Mouse (Mus musculus): Measurements from ENCODE around the gene Dcaf17. TPM values are rescaled to one million over a fixed set of nuclear protein-coding genes. Genes with fewer than 3 reads are reported as not detected.

Gene Dcaf17
- polyA plus RNA-seq, 1 experiment, result 6.8 TPM

DNA sequence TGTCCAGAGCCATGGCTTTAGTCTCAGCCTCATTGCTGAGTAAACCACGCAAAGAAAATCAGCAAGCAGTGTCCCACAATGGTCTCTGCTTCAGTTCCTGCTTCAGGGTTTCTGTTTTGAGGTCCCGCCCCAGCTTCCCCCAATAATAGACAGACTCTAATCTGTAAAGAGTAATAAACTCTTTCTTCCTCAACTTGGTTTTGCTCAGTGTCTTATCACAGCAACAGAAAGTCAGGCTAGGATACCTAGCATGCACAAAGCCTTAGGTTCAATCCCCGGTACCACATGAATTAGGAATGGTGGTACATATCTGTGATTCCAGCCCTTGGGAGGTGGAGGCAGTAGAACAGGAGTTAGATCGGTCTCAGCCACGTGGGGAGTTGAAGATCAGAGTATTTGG lies 79.7 kb downstream of the Dcaf17 start:
- H3K4me1 ChIP-seq (ENCODE audit: control insufficient read depth, insufficient read depth, low read length), result no peaks in the 10 kb centered on the region
- TF ChIP-seq CTCF (IDR thresholded peaks at IDR 0.05; ENCODE audit: control insufficient read depth, insufficient read depth, low read length) (no peak), POLR2A (IDR thresholded peaks at IDR 0.05; ENCODE audit: borderline replicate concordance, control insufficient read depth, low read depth, low read length) (no peak)
- 59% methylated on average over 5 of the region's 5 CpGs for WGBS
- no peak overlapping the region for H3K27ac ChIP-seq (ENCODE audit: control insufficient read depth, insufficient read depth, low read depth, low read length, poor library complexity)
- H3K4me3 ChIP-seq (replicated peaks; ENCODE audit: control insufficient read depth, low read depth, low read length), result no peak overlapping the region

DNA sequence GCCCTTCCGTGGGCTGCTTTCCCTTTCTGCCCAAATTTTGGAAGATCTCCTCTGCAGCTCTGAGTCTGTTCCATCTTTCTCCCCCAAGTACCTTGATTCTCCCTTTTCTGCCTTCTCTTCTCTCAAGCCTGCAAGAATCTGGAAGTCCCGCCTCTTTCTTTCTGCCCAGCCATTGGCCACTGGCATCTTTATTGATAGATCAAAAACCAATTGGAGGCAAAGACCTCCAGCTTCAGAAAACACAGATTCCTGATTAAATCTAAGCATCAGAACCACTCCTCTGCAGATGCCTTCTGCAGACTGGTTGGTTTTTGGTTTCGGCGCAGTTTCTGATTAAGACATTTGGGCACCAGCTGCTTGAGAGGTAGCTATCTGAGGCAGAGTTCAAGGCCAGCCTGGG lies 85.5 kb downstream of the Dcaf17 start:
- TF ChIP-seq CTCF (IDR thresholded peaks at IDR 0.05; ENCODE audit: control insufficient read depth, insufficient read depth, low read length) (no peak), POLR2A (IDR thresholded peaks at IDR 0.05; ENCODE audit: borderline replicate concordance, control insufficient read depth, low read depth, low read length) (no peak)
- WGBS, result 73% methylated on average over 4 of the region's 4 CpGs
- Histone ChIP-seq H3K4me3 (replicated peaks; ENCODE audit: control insufficient read depth, low read depth, low read length) (no peak overlapping the region), H3K4me1 (ENCODE audit: control insufficient read depth, insufficient read depth, low read length) (no peaks in the 10 kb centered on the region), H3K27ac (ENCODE audit: control insufficient read depth, insufficient read depth, low read depth, low read length, poor library complexity) (no peak overlapping the region)

DNA sequence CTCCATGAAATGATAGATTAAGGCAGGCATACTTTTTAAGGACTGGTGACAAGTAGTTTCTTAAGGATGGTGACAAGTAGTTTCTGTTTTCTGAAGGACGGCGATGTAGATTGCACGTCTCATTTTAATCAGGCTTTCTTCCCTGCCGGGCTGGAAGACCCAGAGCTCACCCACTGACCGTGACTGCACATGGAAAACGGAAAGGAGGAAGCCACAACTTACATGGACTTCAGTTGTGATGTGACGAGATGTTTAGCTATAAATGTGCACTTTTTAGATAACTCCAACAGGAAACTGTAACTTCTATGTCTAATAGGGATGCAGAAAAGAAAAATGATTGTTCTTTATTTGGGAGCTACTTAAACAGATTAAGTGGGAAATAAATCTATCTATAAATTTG lies 87.3 kb downstream of the Dcaf17 start:
- Histone ChIP-seq H3K27ac (ENCODE audit: control insufficient read depth, insufficient read depth, low read depth, low read length, poor library complexity) (no peak overlapping the region), H3K4me1 (ENCODE audit: control insufficient read depth, insufficient read depth, low read length) (no peaks in the 10 kb centered on the region), H3K4me3 (replicated peaks; ENCODE audit: control insufficient read depth, low read depth, low read length) (no peak overlapping the region)
- WGBS, result 17% methylated on average over 7 of the region's 7 CpGs
- TF ChIP-seq POLR2A (IDR thresholded peaks at IDR 0.05; ENCODE audit: borderline replicate concordance, control insufficient read depth, low read depth, low read length), result no peak
- TF ChIP-seq CTCF (IDR thresholded peaks at IDR 0.05; ENCODE audit: control insufficient read depth, insufficient read depth, low read length), result no peak

DNA sequence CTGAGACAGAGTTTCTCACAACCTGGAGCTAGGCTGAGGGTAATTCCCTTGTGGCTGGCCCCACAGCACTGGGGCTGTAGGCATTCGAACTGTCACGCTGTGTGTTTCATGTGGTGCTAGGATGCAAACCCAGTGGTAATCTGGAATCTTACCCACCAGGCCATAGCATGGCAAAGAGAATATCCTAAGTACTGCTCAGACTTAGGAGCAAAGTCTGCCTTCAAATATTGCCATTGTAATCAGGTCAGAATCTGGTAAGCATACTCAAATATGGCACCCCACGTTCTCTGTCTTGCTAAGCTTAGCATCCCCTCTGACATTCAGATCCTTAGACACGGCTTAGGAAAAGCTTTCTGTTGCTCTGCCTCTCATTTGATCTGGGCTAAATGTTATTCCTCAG lies 90.7 kb downstream of the Dcaf17 start:
- no peaks in the 10 kb centered on the region for H3K4me1 ChIP-seq (ENCODE audit: control insufficient read depth, insufficient read depth, low read length)
- WGBS, result 91% methylated on average over 4 of the region's 4 CpGs
- TF ChIP-seq POLR2A (IDR thresholded peaks at IDR 0.05; ENCODE audit: borderline replicate concordance, control insufficient read depth, low read depth, low read length), result no peak
- no peak for TF ChIP-seq CTCF (IDR thresholded peaks at IDR 0.05; ENCODE audit: control insufficient read depth, insufficient read depth, low read length)
- H3K27ac ChIP-seq (ENCODE audit: control insufficient read depth, insufficient read depth, low read depth, low read length, poor library complexity), result no peak overlapping the region
- H3K4me3 ChIP-seq (replicated peaks; ENCODE audit: control insufficient read depth, low read depth, low read length), result no peak overlapping the region

GRCm38 (mm10) chr2:71146266-71146665 lies 91.1 kb downstream of the Dcaf17 start:
- H3K27ac ChIP-seq (ENCODE audit: control insufficient read depth, insufficient read depth, low read depth, low read length, poor library complexity), result no peak overlapping the region
- 54% methylated on average over 3 of the region's 3 CpGs for WGBS
- TF ChIP-seq POLR2A (IDR thresholded peaks at IDR 0.05; ENCODE audit: borderline replicate concordance, control insufficient read depth, low read depth, low read length), result no peak
- TF ChIP-seq CTCF (IDR thresholded peaks at IDR 0.05; ENCODE audit: control insufficient read depth, insufficient read depth, low read length), result no peak
- H3K4me1 ChIP-seq (ENCODE audit: control insufficient read depth, insufficient read depth, low read length), result no peaks in the 10 kb centered on the region
- no peak overlapping the region for H3K4me3 ChIP-seq (replicated peaks; ENCODE audit: control insufficient read depth, low read depth, low read length)

GRCm38 (mm10) chr2:71147816-71148215 lies 92.7 kb downstream of the Dcaf17 start:
- TF ChIP-seq CTCF (IDR thresholded peaks at IDR 0.05; ENCODE audit: control insufficient read depth, insufficient read depth, low read length) (no peak), POLR2A (IDR thresholded peaks at IDR 0.05; ENCODE audit: borderline replicate concordance, control insufficient read depth, low read depth, low read length) (no peak)
- 65% methylated on average over 6 of the region's 6 CpGs for WGBS
- Histone ChIP-seq H3K27ac (ENCODE audit: control insufficient read depth, insufficient read depth, low read depth, low read length, poor library complexity) (no peak overlapping the region), H3K4me1 (ENCODE audit: control insufficient read depth, insufficient read depth, low read length) (no peaks in the 10 kb centered on the region), H3K4me3 (replicated peaks; ENCODE audit: control insufficient read depth, low read depth, low read length) (no peak overlapping the region)

Other genes with a start within 250 kb of the Dcaf17 start
- 39.5 and 79.6 TPM in 2 replicates for gene Tlk1, start 229.6 kb upstream of the Dcaf17 start, polyA plus RNA-seq (2011; ENCODE audit: insufficient read depth, insufficient read length, low replicate concordance, missing spikeins)
- gene Mettl8, start 255 bp downstream of the Dcaf17 start, polyA plus RNA-seq (2011; ENCODE audit: insufficient read depth, insufficient read length, low replicate concordance, missing spikeins), result 13.5 and 25.7 TPM in 2 replicates
- gene Cybrd1, start 62.6 kb downstream of the Dcaf17 start, polyA plus RNA-seq (2011; ENCODE audit: insufficient read depth, insufficient read length, low replicate concordance, missing spikeins), result not detected in 2 replicates
- 40.4 and 50.8 TPM in 2 replicates for gene Dync1i2, start 156.4 kb downstream of the Dcaf17 start, polyA plus RNA-seq (2011; ENCODE audit: insufficient read depth, insufficient read length, low replicate concordance, missing spikeins)

Measured in bone marrow, adult 2 months (tissue).